Mouse (Mus musculus) stomach, embryonic 14.5 days (tissue): Measurements from ENCODE around the gene Tescl. TPM values are rescaled to one million over a fixed set of nuclear protein-coding genes. Genes with fewer than 3 reads are reported as not detected.

Experiments used
- ATAC-seq: fragments of 200-750 bp; cut with Nextera tagmentation; 2 replicates; pipeline ENCODE4 v1.8.0; 2017; ENCODE audit warnings: low read depth, moderate TSS enrichment; ENCODE audit not compliant: insufficient number of reproducible peaks, insufficient read depth, low FRiP score
- H3K27ac ChIP-seq: fragments of 300-500 bp; sonication (generic); 2 replicates; pipeline ENCODE4 v1.5.1; 2014; ENCODE audit warnings: mild to moderate bottlenecking, low read length, moderate library complexity, mixed read lengths
- H3K27me3 ChIP-seq: fragments of 300-500 bp; sonication (generic); 2 replicates; pipeline ENCODE4 v1.6.1; 2014; ENCODE audit warnings: low read length, control low read depth, mixed read lengths; ENCODE audit not compliant: control insufficient read depth, insufficient read depth
- H3K36me3 ChIP-seq: fragments of 300-500 bp; sonication (generic); 2 replicates; pipeline ENCODE4 v1.6.1; 2014; ENCODE audit warnings: mild to moderate bottlenecking, control low read depth, low read length, moderate library complexity, mixed read lengths; ENCODE audit not compliant: control insufficient read depth, insufficient read depth
- H3K4me1 ChIP-seq: fragments of 300-500 bp; sonication (generic); 2 replicates; pipeline ENCODE4 v1.6.1; 2014; ENCODE audit warnings: low read length, control low read depth, mixed read lengths; ENCODE audit not compliant: control insufficient read depth, insufficient read depth
- H3K4me2 ChIP-seq: fragments of 300-500 bp; sonication (generic); replicated peaks from 2 replicates; pipeline ENCODE4 v1.6.1; 2014; ENCODE audit warnings: low read depth, low read length, control low read depth
- H3K4me3 ChIP-seq: fragments of 300-500 bp; sonication (generic); 2 replicates; pipeline ENCODE4 v1.5.1; 2014; ENCODE audit warnings: low read depth, low read length, control low read depth
- H3K9ac ChIP-seq: fragments of 300-500 bp; sonication (generic); replicated peaks from 2 replicates; pipeline ENCODE4 v1.6.1; 2014; ENCODE audit warnings: low read depth, mild to moderate bottlenecking, control low read depth, low read length, moderate library complexity, mixed read lengths
- H3K9me3 ChIP-seq: fragments of 300-500 bp; sonication (generic); 2 replicates; pipeline ENCODE4 v1.6.1; 2016; ENCODE audit warnings: low read depth, low read length, control low read depth; ENCODE audit not compliant: control insufficient read depth
- WGBS: fragments of 180-500 bp; shearing (Covaris S2); extraction: QIAGEN DNeasy Blood & Tissue Kit; methylation state at CpG from one replicate; pipeline ENCODE4 v1.1.7; 2014; 5-methylcytosine and 5-hydroxymethylcytosine counted together
- polyA plus RNA-seq: library from polyadenylated mRNA; unstranded; fragments of >200 nt; fragmentation: Nextera tagmentation; extraction: Ambion mirVana; gene quantifications from 2 replicates; pipeline ENCODE4 v1.2.1, GENCODE M21; 2014

The Tescl gene
- polyA plus RNA-seq, 1 experiment from 2014 or later, result 0.41 TPM

DNA sequence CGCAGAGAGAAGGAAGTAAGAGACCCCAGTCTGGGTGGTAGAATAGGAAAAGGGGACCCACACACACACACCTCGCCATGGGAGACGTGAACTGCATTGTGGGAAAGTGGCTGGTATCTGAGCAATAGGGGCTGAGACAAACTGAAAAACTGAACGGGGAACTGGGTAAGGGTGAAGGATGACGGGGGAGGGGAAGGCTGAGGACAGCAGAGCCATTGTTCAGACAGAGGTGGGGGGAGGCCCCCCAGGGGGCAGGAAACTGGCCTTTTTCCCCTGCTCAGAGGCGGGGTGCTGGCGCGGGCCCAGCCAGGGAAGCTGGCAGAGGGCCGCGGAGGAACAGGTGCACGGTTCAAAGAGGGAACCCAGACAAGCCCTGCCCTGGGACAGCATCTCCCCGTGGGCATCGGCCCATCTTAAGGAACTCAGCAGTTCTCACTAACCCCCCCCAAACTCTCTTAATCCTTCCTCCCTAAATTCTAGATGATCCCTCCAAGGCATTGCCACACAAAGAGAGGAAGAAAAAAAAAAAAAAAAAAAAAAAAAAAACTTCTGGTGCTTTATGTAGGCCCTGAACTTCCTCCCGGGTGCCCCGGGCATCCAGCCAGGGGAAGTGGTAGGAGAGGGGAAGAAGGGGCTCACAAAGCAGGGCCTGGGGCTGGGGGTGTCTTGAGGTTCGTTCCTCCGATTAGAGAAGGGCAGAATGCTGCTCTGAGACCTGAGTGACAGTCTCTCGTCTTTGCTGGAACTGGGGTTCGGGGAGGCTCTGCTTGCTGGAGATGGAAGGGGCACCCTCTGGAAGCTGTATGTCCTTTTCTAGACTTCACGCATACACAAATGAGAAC is 40.0 kb upstream of the Tescl start:
- no peaks in the 10 kb centered on the region for H3K9me3 ChIP-seq
- H3K27ac ChIP-seq, result no peak overlapping the region; the same call in 1 of the 2 replicates
- no peak overlapping the region for H3K4me3 ChIP-seq
- no peak overlapping the region for H3K9ac ChIP-seq
- 0 out of 2 replicates have a peak, but pooled peaks cover 3% of the 10 kb centered on the region for H3K4me1 ChIP-seq
- H3K36me3 ChIP-seq, result no peaks in the 10 kb centered on the region
- WGBS, result 37% methylated on average over 20 of the region's 20 CpGs
- H3K27me3 ChIP-seq, result no peaks in the 10 kb centered on the region
- ATAC-seq, result no peak
- no peak overlapping the region; the same call in 1 of the 2 replicates for H3K4me2 ChIP-seq

DNA sequence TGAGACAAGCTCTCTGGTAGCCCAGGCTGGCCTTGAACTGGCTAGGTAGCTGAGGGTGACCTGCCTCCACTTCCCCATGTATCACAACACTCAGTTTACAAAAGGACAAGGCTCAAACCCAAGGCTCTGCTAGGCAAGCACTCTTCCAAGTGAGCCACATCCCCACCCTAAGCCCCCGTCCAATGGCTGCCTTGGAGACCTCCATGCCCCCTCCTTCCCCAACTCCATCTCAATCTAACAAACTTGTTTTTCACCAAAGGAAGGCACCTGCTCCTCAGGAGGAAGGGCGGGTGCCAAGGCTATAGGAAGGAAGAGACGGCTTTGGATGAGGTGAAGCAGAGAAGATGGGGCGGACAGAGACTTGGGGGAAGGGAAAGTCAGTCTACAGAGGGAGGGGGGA is 39.0 kb upstream of the Tescl start:
- no peaks in the 10 kb centered on the region for H3K27me3 ChIP-seq
- no peaks in the 10 kb centered on the region for H3K9me3 ChIP-seq
- no peak overlapping the region for H3K27ac ChIP-seq
- no peak for ATAC-seq
- 0 out of 2 replicates have a peak, but pooled peaks cover 3% of the 10 kb centered on the region for H3K4me1 ChIP-seq
- WGBS, result 61% methylated on average over 4 of the region's 4 CpGs
- H3K9ac ChIP-seq, result no peak overlapping the region
- no peaks in the 10 kb centered on the region for H3K36me3 ChIP-seq
- no peak overlapping the region for H3K4me2 ChIP-seq
- H3K4me3 ChIP-seq, result no peak overlapping the region

DNA sequence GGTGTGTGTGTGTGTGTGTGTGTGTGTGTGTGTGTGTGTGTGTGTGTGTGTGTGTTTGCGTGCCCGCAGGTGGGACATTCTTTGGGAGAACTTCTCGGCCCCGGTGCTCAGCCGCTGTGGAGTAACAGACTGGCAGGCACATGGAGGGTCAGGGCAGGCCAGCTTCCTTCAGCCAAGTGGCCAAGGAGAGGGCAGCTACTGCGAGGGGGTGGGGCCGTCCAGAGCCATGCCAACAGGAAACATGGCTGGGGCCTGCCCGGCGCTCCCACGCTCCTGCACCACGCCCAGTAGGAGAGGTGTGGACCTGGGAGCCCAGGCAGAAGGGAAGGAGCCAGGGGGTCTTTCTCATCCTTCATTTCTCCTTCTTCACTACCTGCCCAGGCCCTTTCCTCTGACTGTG is 38.6 kb upstream of the Tescl start:
- 68% methylated on average over 10 of the region's 11 CpGs for WGBS
- H3K4me3 ChIP-seq, result no peak overlapping the region
- H3K9ac ChIP-seq, result no peak overlapping the region
- H3K4me2 ChIP-seq, result no peak overlapping the region
- 0 out of 2 replicates have a peak, but pooled peaks have one; percentile 30 for ATAC-seq
- H3K27ac ChIP-seq, result no peak overlapping the region
- no peaks in the 10 kb centered on the region for H3K9me3 ChIP-seq
- H3K36me3 ChIP-seq, result no peaks in the 10 kb centered on the region
- H3K27me3 ChIP-seq, result no peaks in the 10 kb centered on the region
- H3K4me1 ChIP-seq, result 0 out of 2 replicates have a peak, but pooled peaks cover 3% of the 10 kb centered on the region

DNA sequence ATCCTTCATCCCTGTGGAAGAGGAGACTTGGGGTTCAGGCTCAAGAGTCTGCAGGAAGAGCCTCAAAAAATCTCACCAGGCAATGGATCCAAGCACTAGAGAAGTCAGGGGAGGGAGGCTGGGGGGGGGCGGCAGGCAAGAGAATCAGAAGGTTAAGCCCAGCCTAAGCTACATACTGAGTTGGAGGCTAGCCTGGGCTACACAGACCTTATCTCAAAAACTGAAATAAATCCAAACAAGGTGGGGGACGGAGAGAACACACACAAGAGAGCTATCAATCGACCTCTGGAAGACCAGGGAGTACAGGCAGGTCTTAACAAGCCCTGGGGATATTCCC is 38.0 kb upstream of the Tescl start:
- Histone ChIP-seq H3K9ac (no peak overlapping the region), H3K4me1 (0 out of 2 replicates have a peak, but pooled peaks cover 3% of the 10 kb centered on the region), H3K4me2 (no peak overlapping the region), H3K27ac (no peak overlapping the region), H3K9me3 (no peaks in the 10 kb centered on the region), H3K4me3 (no peak overlapping the region), H3K27me3 (no peaks in the 10 kb centered on the region), H3K36me3 (no peaks in the 10 kb centered on the region)
- 42% methylated on average over 3 of the region's 3 CpGs for WGBS
- no peak for ATAC-seq

DNA sequence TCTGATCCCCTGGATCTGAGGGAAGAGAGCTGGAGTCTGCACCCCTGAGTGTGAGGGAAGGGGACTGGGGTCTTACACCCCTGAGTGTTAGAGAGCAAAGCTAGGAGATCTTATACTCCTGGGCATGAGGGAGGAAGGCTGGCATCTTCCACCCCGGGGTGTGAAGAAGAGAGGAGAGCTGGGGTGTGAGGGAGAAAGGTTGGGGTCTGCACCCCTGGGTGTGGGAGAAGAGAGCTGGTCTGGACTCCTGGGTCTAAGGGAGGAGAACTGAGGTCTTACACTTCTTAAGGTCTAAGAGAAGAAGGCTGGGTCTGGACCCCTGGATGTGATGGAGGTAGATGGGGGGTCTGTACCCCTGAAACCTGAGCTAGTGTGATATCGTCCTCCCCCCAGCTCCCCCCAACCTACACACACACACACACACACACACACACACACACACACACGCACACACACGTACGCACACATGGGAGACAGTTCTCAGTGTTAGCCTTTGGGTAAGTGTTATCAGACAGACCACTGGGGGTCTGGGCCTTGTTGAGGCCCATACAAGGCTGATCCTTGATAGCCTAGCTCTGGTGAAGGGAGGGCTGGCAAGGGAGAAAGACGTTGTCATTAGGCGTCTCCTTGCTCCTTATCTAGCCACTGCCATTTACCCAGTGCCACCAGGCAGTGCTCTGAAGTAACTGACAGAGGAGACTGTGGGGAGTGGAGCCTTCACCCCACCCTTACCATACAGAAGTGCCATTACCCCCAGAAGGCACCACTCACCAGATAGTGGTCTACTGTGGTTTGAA is 37.5 kb upstream of the Tescl start:
- no peak overlapping the region for H3K4me2 ChIP-seq
- H3K4me3 ChIP-seq, result no peak overlapping the region
- H3K4me1 ChIP-seq, result 0 out of 2 replicates have a peak, but pooled peaks cover 3% of the 10 kb centered on the region
- no peak overlapping the region for H3K9ac ChIP-seq
- WGBS, result 76% methylated on average over 7 of the region's 7 CpGs
- no peaks in the 10 kb centered on the region for H3K27me3 ChIP-seq
- peak; percentile 68; the same call in 1 of the 2 replicates for ATAC-seq
- no peaks in the 10 kb centered on the region for H3K36me3 ChIP-seq
- no peak overlapping the region for H3K27ac ChIP-seq
- no peaks in the 10 kb centered on the region for H3K9me3 ChIP-seq

DNA sequence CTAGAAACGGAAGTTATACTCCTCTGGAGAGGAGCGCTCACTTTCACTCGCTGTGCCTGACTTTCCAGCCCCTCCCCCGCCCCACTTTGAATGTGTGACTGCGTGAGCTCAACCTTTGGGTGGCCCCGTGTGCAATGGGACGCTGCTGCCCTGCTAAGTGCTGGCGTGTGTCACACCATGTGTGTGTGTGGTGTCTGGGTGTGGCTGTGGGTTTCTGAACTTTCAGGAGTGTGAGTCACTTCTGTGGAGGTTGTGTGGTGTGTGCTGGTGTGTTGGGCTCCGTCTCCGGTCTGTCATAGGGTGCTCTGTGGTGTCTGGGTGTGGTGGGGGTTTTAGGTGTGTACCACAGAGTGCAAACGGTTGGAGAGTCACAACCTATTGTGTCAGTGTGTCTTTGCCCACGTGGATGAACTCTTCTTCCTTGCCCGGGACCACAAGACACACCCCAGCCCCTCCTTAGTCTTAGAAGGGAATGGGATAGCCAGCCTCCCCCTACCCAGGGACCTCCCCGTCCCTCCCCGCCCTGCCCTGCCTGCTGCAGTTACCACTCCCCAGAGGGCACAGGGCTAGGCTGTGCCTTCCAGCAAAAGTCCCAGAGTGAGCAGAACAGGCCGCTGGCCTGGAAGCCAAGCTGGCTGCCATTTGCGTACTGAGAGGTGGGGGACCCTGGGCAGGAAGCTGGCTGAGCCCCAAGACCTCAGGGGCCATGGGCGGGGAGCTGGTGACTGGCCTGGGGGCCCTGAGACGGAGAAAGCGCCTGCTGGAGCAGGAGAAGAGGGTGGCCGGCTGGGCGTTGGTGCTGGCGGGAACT is 36.2 kb upstream of the Tescl start, which contains the start of gene Kcnn4:
TSS of gene Kcnn4 (plus strand) at position 533 of the 811 bp plus-strand sequence.
- Histone ChIP-seq H3K27me3 (no peaks in the 10 kb centered on the region), H3K9me3 (no peaks in the 10 kb centered on the region), H3K4me1 (0 out of 2 replicates have a peak, but pooled peaks cover 3% of the 10 kb centered on the region), H3K4me2 (no peak within 1 kb of the TSS), H3K4me3 (no peak within 1 kb of the TSS), H3K36me3 (no peaks in the 10 kb centered on the region), H3K27ac (no peak within 1 kb of the TSS), H3K9ac (no peak within 1 kb of the TSS)
- ATAC-seq, result peak; percentile 60; the same call in 1 of the 2 replicates
- WGBS, result 33% methylated on average over 23 of the region's 23 CpGs

DNA sequence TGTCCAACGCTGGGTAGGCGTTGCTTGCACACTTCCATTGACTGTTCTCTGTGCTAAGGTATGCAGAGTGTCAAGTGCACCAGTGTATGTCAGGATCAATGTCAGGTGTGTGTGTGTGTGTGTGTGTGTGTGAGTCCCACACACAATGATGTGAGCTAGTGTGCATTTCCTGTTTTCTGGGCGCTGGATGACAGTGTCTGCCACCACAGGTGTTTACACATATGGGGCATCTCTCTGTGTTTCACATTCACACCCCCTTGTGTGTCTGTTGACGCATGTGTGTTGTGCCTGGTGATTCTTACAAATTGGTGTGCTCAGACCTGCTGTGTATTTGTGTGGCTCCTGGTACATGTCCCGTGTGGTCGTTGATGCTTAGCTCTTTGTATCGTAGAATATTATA is 35.2 kb upstream of the Tescl start:
- Histone ChIP-seq H3K9ac (no peak overlapping the region), H3K27ac (no peak overlapping the region), H3K4me3 (no peak overlapping the region), H3K27me3 (no peaks in the 10 kb centered on the region), H3K36me3 (no peaks in the 10 kb centered on the region), H3K4me1 (0 out of 2 replicates have a peak, but pooled peaks cover 3% of the 10 kb centered on the region), H3K4me2 (no peak overlapping the region), H3K9me3 (no peaks in the 10 kb centered on the region)
- ATAC-seq, result no peak
- 87% methylated on average over 7 of the region's 7 CpGs for WGBS

DNA sequence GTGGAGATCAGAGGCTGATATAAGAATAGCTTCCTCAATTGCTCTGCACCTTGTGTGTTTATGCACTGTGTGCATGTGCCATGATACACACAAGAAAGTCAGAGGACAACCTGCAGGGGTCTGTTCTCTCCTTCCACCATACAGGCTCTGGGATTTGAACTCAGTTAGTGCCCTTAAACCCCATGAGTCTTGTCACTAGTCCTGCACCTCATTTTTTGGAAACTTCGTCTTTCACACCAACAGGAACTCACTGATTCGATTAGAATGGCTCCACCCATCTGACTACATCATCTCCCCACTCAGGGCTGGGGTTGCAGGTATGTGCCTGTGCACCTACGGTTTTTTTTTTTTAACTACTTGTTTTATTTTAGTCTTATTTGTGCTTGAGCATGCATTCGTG is 34.5 kb upstream of the Tescl start:
- H3K27me3 ChIP-seq, result no peaks in the 10 kb centered on the region
- no peaks in the 10 kb centered on the region for H3K36me3 ChIP-seq
- no peaks in the 10 kb centered on the region for H3K9me3 ChIP-seq
- no peak overlapping the region for H3K4me2 ChIP-seq
- WGBS, result 57% methylated on average over 4 of the region's 4 CpGs
- H3K4me1 ChIP-seq, result no peaks in the 10 kb centered on the region
- no peak for ATAC-seq
- H3K27ac ChIP-seq, result no peak overlapping the region
- no peak overlapping the region for H3K9ac ChIP-seq
- no peak overlapping the region for H3K4me3 ChIP-seq
